27 mouse cellular contexts compared by ENCODE assay signal in genomic region chr1:88790674-88791073, GRCm38 (mm10).
DNase-seq lines count a peak whose midpoint lies in the region; ATAC-seq and TF ChIP-seq lines count a peak whose summit lies in the region.
"Had no signal": no experiment of that assay in that cellular context is flagged by ENCODE, and none has a peak within 500 bp of the region (broad histone marks: within the 10 kb centered on the region; RNA-seq: fewer than 3 reads in every experiment).

No protein-coding gene starts in this region.

- no peak for DNase-seq in frontal cortex, postnatal 25 days (ENCODE audit: low spot score in 2 of 2)
- peak; percentile 8 for DNase-seq in layer of hippocampus, adult 11-12 months (ENCODE audit: low spot score)
- no peak for DNase-seq in layer of hippocampus, adult 2 months (ENCODE audit: low spot score in 2 of 2)
- DNase-seq in right cerebral cortex, postnatal 25 days: peak; percentile 8
- DNase-seq in right cerebral cortex, postnatal 36 days (ENCODE audit: low spot score in 2 of 2): no peak
- DNase-seq: adrenal gland, adult 8-10 months; adrenal gland, postnatal 14 days; adrenal gland, postnatal 36 days; B cell, adult 2 months; cerebellum, adult 11 months; cerebellum, adult 18-20 months; cerebellum, adult 8-10 months; cerebellum, adult 9-11 months; cerebellum, postnatal 14 days; cerebellum, postnatal 36 days; embryo, embryonic 11 days had no signal

- peak; percentile 64 for ATAC-seq in frontal cortex, adult (ENCODE audit: low TSS enrichment)
- ATAC-seq: activated CD4-positive, CD25-positive, alpha-beta regulatory T cell, adult 4 months; CD4-positive, CD25-positive, alpha-beta regulatory T cell, adult 4 months; forebrain, embryonic 14.5 days; forebrain, embryonic 16.5 days; Patski had no signal

- no peak for TF ChIP-seq CTCF in layer of hippocampus, adult 2 months (conservative IDR thresholded peaks at IDR 0.05)

- H3K4me3 ChIP-seq in layer of hippocampus, adult 2 months: no peak overlapping the region
- H3K4me3 ChIP-seq: embryonic facial prominence, embryonic 13.5 days; embryonic facial prominence, embryonic 15.5 days; erythroblast, embryonic 14.5 days; forebrain, embryonic 10.5 days; forebrain, embryonic 12.5 days had no signal

- H3K27ac ChIP-seq in layer of hippocampus, adult 2 months: no peak overlapping the region
- H3K27ac ChIP-seq: embryonic facial prominence, embryonic 13.5 days; embryonic facial prominence, embryonic 15.5 days; forebrain, embryonic 10.5 days; forebrain, embryonic 12.5 days had no signal

Comparison
In these comparisons a context has a peak if more than half of its experiments do, and no peak if none do; other contexts are left out.
1. DNase-seq: peak in layer of hippocampus, adult 11-12 months (single experiment) and right cerebral cortex, postnatal 25 days (single experiment); none in frontal cortex, postnatal 25 days (0 of 2), layer of hippocampus, adult 2 months (0 of 2) and right cerebral cortex, postnatal 36 days (0 of 2).